Mouse (Mus musculus) cortical plate, adult 2 months (tissue): ENCODE measurements around the gene Uqcr11. TPM values are rescaled to one million over a fixed set of nuclear protein-coding genes. Genes with fewer than 3 reads are reported as not detected.

Experiments used
- H3K27ac ChIP-seq: fragments of 200-500 bp; 2 replicates; pipeline ENCODE4 v1.5.1; 2012; ENCODE audit warnings: low read length, control low read depth, inconsistent platforms; ENCODE audit not compliant: insufficient read depth
- H3K4me1 ChIP-seq: fragments of 200-500 bp; 2 replicates; pipeline ENCODE4 v1.6.1; 2011; ENCODE audit warnings: low read length; ENCODE audit not compliant: control insufficient read depth, insufficient read depth
- H3K4me3 ChIP-seq: fragments of 200-500 bp; 2 replicates; pipeline ENCODE4 v1.5.1; 2011; ENCODE audit warnings: mild to moderate bottlenecking, low read length, control low read depth; ENCODE audit not compliant: insufficient read depth
- CTCF ChIP-seq: fragments of 200-500 bp; IDR thresholded peaks from 2 replicates; pipeline ENCODE4 v1.5.1; 2011; ENCODE audit warnings: mild to moderate bottlenecking, control low read depth, low read length; ENCODE audit not compliant: insufficient read depth; ENCODE audit errors: extremely low read depth
- POLR2A ChIP-seq: fragments of 200-500 bp; IDR thresholded peaks from 2 replicates; pipeline ENCODE4 v1.6.1; 2011; ENCODE audit warnings: mild to moderate bottlenecking, low read length, control low read depth; ENCODE audit not compliant: insufficient read depth; ENCODE audit errors: extremely low read depth
- polyA plus RNA-seq: library from polyadenylated mRNA; depleted of rRNA; stranded (reverse); fragments of >200 nt; gene quantifications from 2 replicates; pipeline ENCODE4 v1.2.3, GENCODE M21; 2012; rRNA removed

Gene Uqcr11
- polyA plus RNA-seq, 1 experiment = 1,595 TPM

- no peaks in the 10 kb centered on the region for H3K4me1 ChIP-seq
- TF ChIP-seq CTCF (no peak), POLR2A (no peak)
- H3K4me3 ChIP-seq = no peak overlapping the region
- H3K27ac ChIP-seq = no peak overlapping the region
These were observed 40.9 kb downstream of the Uqcr11 start for GRCm38 (mm10) chr10:80365736-80366135.

GRCm38 (mm10) chr10:80363734-80364133 lies 42.9 kb downstream of the Uqcr11 start:
- Histone ChIP-seq H3K4me1 (no peaks in the 10 kb centered on the region), H3K4me3 (no peak overlapping the region), H3K27ac (no peak overlapping the region)
- TF ChIP-seq POLR2A = no peak
- no peak for TF ChIP-seq CTCF

DNA sequence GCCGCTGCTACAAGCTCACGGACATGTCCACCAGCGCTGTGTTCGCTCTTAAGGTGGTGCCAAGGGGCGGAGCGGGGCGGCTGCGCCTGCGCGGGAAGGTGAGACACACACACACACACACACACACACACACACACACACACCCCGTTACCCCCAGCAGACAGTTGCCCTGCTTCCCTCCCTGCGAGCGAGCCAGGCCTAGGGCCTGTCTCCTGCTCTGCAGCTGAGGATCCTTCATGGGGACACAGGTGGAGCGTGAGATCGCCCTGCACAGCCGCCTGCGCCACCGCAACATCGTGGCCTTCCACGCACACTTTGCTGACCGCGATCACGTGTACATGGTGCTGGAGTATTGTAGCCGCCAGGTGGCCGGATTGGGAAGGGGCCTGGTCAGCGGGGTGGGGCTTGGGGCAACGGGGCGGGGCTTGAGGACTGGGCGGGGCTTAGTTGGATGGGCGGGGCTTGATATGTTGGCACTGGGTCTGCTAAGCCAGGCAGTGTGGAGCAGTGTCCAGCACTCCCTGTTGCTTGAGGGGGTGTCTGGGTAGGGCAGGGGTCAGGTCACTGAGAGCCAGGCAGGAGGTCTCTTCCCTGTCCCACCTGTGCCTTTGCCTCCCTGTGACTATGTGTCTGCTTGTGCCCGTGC lies 48.5 kb downstream of the Uqcr11 start:
- TF ChIP-seq POLR2A (no peak), CTCF (no peak)
- peak overlapping the region; percentile 48; the same call in 1 of the 2 replicates for H3K4me3 ChIP-seq
- H3K27ac ChIP-seq = no peak overlapping the region
- H3K4me1 ChIP-seq = no peaks in the 10 kb centered on the region

DNA sequence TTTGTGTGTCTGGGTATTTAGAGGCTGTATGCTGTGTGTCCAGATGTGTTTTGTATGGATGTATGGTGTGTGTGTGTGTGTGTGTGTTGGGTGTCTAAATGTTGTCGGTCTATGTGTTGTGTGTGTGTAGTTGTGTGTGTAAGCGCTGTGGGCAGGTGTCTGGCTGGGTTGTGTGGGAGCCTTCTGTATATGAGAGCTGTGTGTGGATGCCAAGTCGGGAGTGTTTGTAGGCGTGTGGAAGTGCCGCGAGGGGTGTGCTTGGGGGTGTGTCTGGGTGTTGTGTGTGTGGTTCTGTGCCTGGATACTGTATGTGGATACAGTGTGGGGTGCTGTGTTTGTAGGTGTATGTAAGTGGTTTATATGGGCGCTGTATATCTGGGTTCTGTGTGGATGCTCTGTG lies 49.3 kb downstream of the Uqcr11 start:
- Histone ChIP-seq H3K4me3 (peak overlapping the region; percentile 48), H3K27ac (no peak overlapping the region), H3K4me1 (no peaks in the 10 kb centered on the region)
- TF ChIP-seq CTCF (no peak), POLR2A (no peak)

- TF ChIP-seq CTCF (no peak), POLR2A (no peak)
- H3K4me1 ChIP-seq = no peaks in the 10 kb centered on the region
- peak overlapping the region; percentile 48 for H3K4me3 ChIP-seq
- no peak overlapping the region for H3K27ac ChIP-seq
These were observed 49.9 kb downstream of the Uqcr11 start for GRCm38 (mm10) chr10:80356737-80357136.

DNA sequence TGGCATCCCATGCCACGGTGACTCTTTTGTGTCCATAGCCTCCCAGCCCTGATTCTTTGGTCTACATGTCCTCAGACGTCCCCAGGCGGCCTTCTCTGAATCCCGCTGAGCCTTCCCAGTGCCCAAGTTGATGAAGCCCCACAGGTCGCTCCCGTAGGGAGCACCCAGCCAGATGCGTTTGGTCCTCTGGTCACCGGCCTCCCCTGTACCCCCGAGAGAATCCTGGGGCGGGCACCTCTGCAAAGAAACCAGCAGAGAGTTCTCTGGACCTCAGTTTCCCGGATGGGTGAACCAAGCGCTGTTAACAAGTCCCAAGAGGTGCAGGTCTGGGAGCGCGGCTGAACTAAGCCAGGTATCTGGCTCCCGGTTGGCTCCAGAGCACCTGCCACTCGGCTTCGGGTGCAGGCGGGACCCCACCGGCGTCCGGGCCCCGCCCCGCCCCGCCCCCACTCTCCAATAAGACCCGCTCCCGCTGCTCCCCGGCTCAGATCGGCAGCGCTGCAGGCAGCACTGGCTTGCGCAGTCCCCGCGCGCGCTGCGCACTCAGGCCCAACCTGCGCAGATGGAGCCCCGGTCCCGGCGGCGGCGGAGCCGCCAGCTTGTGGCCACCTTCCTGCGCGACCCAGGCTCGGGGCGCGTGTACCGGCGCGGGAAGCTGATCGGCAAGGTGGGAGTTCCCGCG lies 50.5 kb downstream of the Uqcr11 start, which contains the start of gene Plk5:
Gene Plk5, plus strand, starts transcription at position 459 of the 682 bp plus-strand sequence.
- H3K4me1 ChIP-seq = no peaks in the 10 kb centered on the region
- TF ChIP-seq CTCF (no peak), POLR2A (no peak)
- H3K4me3 ChIP-seq = peak within 1 kb of the TSS; percentile 48
- H3K27ac ChIP-seq = no peak within 1 kb of the TSS

DNA sequence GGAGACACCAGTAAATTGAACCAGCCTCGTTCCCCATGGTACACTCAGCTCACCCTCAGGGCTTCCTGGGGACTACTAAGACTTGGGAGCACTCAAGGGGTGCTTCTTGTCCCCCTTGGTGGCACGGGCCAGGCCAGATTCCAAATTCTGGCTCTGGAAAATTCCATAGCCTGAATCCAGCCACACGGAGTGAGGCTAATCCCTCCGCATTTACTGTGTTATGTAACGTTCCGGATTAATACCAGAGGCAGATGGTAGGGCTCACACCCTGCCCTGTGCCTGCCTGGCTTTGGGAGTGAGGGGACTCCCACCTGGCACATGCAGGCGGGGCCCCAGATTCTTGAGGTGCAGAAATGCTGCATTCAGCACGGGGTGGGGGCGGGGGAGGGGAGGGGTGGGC lies 51.2 kb downstream of the Uqcr11 start:
- no peak overlapping the region for H3K27ac ChIP-seq
- TF ChIP-seq POLR2A (no peak), CTCF (no peak)
- no peaks in the 10 kb centered on the region for H3K4me1 ChIP-seq
- 0 out of 2 replicates have a peak overlapping the region, but pooled peaks have one; percentile 48 for H3K4me3 ChIP-seq

Other genes with a start within 250 kb of the Uqcr11 start
- gene Cirbp, start 240.8 kb downstream of the Uqcr11 start, polyA plus RNA-seq = 150 and 180 TPM in 2 replicates
- 13.1 and 13.9 TPM in 2 replicates for gene 1600002K03Rik, start 233.9 kb downstream of the Uqcr11 start, polyA plus RNA-seq
- gene Efna2, start 227.3 kb downstream of the Uqcr11 start, polyA plus RNA-seq = 7.7 and 8.5 TPM in 2 replicates
- 36.9 and 37.1 TPM in 2 replicates for gene Mum1, start 180.4 kb downstream of the Uqcr11 start, polyA plus RNA-seq
- 417 and 424 TPM in 2 replicates for gene Ndufs7, start 157.7 kb downstream of the Uqcr11 start, polyA plus RNA-seq
- gene Gamt, start 145.8 kb downstream of the Uqcr11 start, polyA plus RNA-seq = 43.9 and 59.6 TPM in 2 replicates
- gene Dazap1, start 145.3 kb downstream of the Uqcr11 start, polyA plus RNA-seq = 65.4 and 70.8 TPM in 2 replicates
- gene Rps15, start 114.4 kb downstream of the Uqcr11 start, polyA plus RNA-seq = 2,242 and 2,263 TPM in 2 replicates
- 54.9 and 55.2 TPM in 2 replicates for gene Apc2, start 110.9 kb downstream of the Uqcr11 start, polyA plus RNA-seq
- gene 2310011J03Rik, start 86.3 kb downstream of the Uqcr11 start, polyA plus RNA-seq = 51.9 and 52.3 TPM in 2 replicates
- 13.1 and 13.9 TPM in 2 replicates for gene Pcsk4, start 77.3 kb downstream of the Uqcr11 start, polyA plus RNA-seq
- 5.7 and 6.3 TPM in 2 replicates for gene Reep6, start 76.9 kb downstream of the Uqcr11 start, polyA plus RNA-seq
- gene Adamtsl5, start 58.4 kb downstream of the Uqcr11 start, polyA plus RNA-seq = 7.9 and 9.4 TPM in 2 replicates
- gene Plk5, start 50.4 kb downstream of the Uqcr11 start, polyA plus RNA-seq = 36.3 and 40.3 TPM in 2 replicates
- gene Mex3d, start 19.2 kb downstream of the Uqcr11 start, polyA plus RNA-seq = 13.8 and 14.3 TPM in 2 replicates
- gene Mbd3, start 7.3 kb downstream of the Uqcr11 start, polyA plus RNA-seq = 186 and 210 TPM in 2 replicates
- 25.5 and 26.0 TPM in 2 replicates for gene Tcf3, start 26.8 kb upstream of the Uqcr11 start, polyA plus RNA-seq
- gene Onecut3, start 88.0 kb upstream of the Uqcr11 start, polyA plus RNA-seq = not detected in 2 replicates
- gene Atp8b3, start 132.3 kb upstream of the Uqcr11 start, polyA plus RNA-seq = 0.08 and 0.09 TPM in 2 replicates
- 44.7 and 45.0 TPM in 2 replicates for gene Rexo1, start 154.7 kb upstream of the Uqcr11 start, polyA plus RNA-seq
- gene Klf16, start 170.5 kb upstream of the Uqcr11 start, polyA plus RNA-seq = 34.7 and 36.9 TPM in 2 replicates
- 329 and 330 TPM in 2 replicates for gene Abhd17a, start 183.5 kb upstream of the Uqcr11 start, polyA plus RNA-seq
- 63.2 and 63.9 TPM in 2 replicates for gene Scamp4, start 196.0 kb upstream of the Uqcr11 start, polyA plus RNA-seq
- gene Adat3, start 196.1 kb upstream of the Uqcr11 start, polyA plus RNA-seq = 4.0 and 4.3 TPM in 2 replicates
- gene Gm49322, start 199.2 kb upstream of the Uqcr11 start, polyA plus RNA-seq = 2.5 and 2.8 TPM in 2 replicates
- 294 and 314 TPM in 2 replicates for gene Csnk1g2, start 216.0 kb upstream of the Uqcr11 start, polyA plus RNA-seq